Mouse (Mus musculus): ENCODE data around the gene Ola1. TPM values are rescaled to one million over a fixed set of nuclear protein-coding genes. Genes with fewer than 3 reads are reported as not detected.

Gene Ola1
- polyA plus RNA-seq, 1 experiment from 2014 or later = 80.9 TPM

GRCm38 (mm10) chr2:73142832-73143470 lies 75.8 kb downstream of the Ola1 start:
- H3K4me1 ChIP-seq = peaks cover 9% of the 10 kb centered on the region
- no peak overlapping the region for H3K4me3 ChIP-seq
- no peaks in the 10 kb centered on the region for H3K9me3 ChIP-seq (replicated peaks)
- ATAC-seq (ENCODE audit: low FRiP score) = peak; percentile 79
- H3K27me3 ChIP-seq = 0 out of 2 replicates have a peak, but pooled peaks cover 3% of the 10 kb centered on the region
- no peaks in the 10 kb centered on the region for H3K36me3 ChIP-seq
- H3K9ac ChIP-seq = no peak overlapping the region
- no peak overlapping the region for H3K4me2 ChIP-seq (replicated peaks)
- WGBS = 8% methylated on average over 7 of the region's 7 CpGs
- H3K27ac ChIP-seq = peak overlapping the region; percentile 57; the same call in 1 of the 2 replicates

- Histone ChIP-seq H3K4me3 (no peak overlapping the region), H3K9ac (no peak overlapping the region), H3K4me2 (replicated peaks) (no peak overlapping the region), H3K36me3 (no peaks in the 10 kb centered on the region), H3K27me3 (no peaks in the 10 kb centered on the region), H3K4me1 (no peaks in the 10 kb centered on the region), H3K27ac (no peak overlapping the region), H3K9me3 (replicated peaks) (no peaks in the 10 kb centered on the region)
- 91% methylated on average over 2 of the region's 2 CpGs for WGBS
- ATAC-seq (ENCODE audit: low FRiP score) = no peak
These were observed 85.8 kb downstream of the Ola1 start for GRCm38 (mm10) chr2:73132897-73133296.

GRCm38 (mm10) chr2:73127686-73128085 lies 91.0 kb downstream of the Ola1 start:
- Histone ChIP-seq H3K9me3 (replicated peaks) (no peaks in the 10 kb centered on the region), H3K4me2 (replicated peaks) (no peak overlapping the region), H3K36me3 (no peaks in the 10 kb centered on the region), H3K27me3 (no peaks in the 10 kb centered on the region), H3K4me3 (no peak overlapping the region), H3K27ac (no peak overlapping the region), H3K9ac (no peak overlapping the region), H3K4me1 (peaks cover 3% of the 10 kb centered on the region; the same call in 1 of the 2 replicates)
- WGBS = 76% methylated on average over 1 of the region's 1 CpGs
- no peak for ATAC-seq (ENCODE audit: low FRiP score)

- no peaks in the 10 kb centered on the region for H3K4me1 ChIP-seq
- no peak overlapping the region for H3K27ac ChIP-seq
- WGBS = 82% methylated on average over 2 of the region's 2 CpGs
- H3K4me2 ChIP-seq (replicated peaks) = no peak overlapping the region
- no peak for ATAC-seq (ENCODE audit: low FRiP score)
- no peak overlapping the region for H3K9ac ChIP-seq
- no peaks in the 10 kb centered on the region for H3K36me3 ChIP-seq
- no peak overlapping the region for H3K4me3 ChIP-seq
- H3K9me3 ChIP-seq (replicated peaks) = no peaks in the 10 kb centered on the region
- H3K27me3 ChIP-seq = no peaks in the 10 kb centered on the region
These were observed 99.9 kb downstream of the Ola1 start for GRCm38 (mm10) chr2:73118781-73119180.

- no peak for ATAC-seq (ENCODE audit: low FRiP score)
- no peak overlapping the region for H3K4me2 ChIP-seq (replicated peaks)
- H3K9ac ChIP-seq = no peak overlapping the region
- H3K4me3 ChIP-seq = no peak overlapping the region
- no peaks in the 10 kb centered on the region for H3K9me3 ChIP-seq (replicated peaks)
- H3K4me1 ChIP-seq = no peaks in the 10 kb centered on the region
- no peaks in the 10 kb centered on the region for H3K27me3 ChIP-seq
- H3K36me3 ChIP-seq = no peaks in the 10 kb centered on the region
- H3K27ac ChIP-seq = no peak overlapping the region
- whole genome bisulfite sequencing = 92% methylated on average over 5 of the region's 5 CpGs
These were observed 111.6 kb downstream of the Ola1 start for GRCm38 (mm10) chr2:73107089-73107488.

- H3K9me3 ChIP-seq (replicated peaks) = no peaks in the 10 kb centered on the region
- no peaks in the 10 kb centered on the region for H3K27me3 ChIP-seq
- no peak overlapping the region for H3K27ac ChIP-seq
- H3K4me1 ChIP-seq = 0 out of 2 replicates have a peak, but pooled peaks cover 10% of the 10 kb centered on the region
- whole genome bisulfite sequencing = 91% methylated on average over 3 of the region's 3 CpGs
- no peaks in the 10 kb centered on the region for H3K36me3 ChIP-seq
- ATAC-seq (ENCODE audit: low FRiP score) = no peak
- no peak overlapping the region for H3K4me2 ChIP-seq (replicated peaks)
- H3K9ac ChIP-seq = no peak overlapping the region
- H3K4me3 ChIP-seq = no peak overlapping the region
These were observed 122.2 kb downstream of the Ola1 start for GRCm38 (mm10) chr2:73096491-73096890.

GRCm38 (mm10) chr2:73095300-73095699 lies 123.4 kb downstream of the Ola1 start:
- H3K27ac ChIP-seq = no peak overlapping the region
- peak; percentile 60; the same call in 1 of the 2 replicates for ATAC-seq (ENCODE audit: low FRiP score)
- H3K27me3 ChIP-seq = no peaks in the 10 kb centered on the region
- no peaks in the 10 kb centered on the region for H3K9me3 ChIP-seq (replicated peaks)
- 0 out of 2 replicates have a peak, but pooled peaks cover 10% of the 10 kb centered on the region for H3K4me1 ChIP-seq
- H3K36me3 ChIP-seq = no peaks in the 10 kb centered on the region
- no peak overlapping the region for H3K9ac ChIP-seq
- 63% methylated on average over 2 of the region's 2 CpGs for WGBS
- H3K4me3 ChIP-seq = no peak overlapping the region
- H3K4me2 ChIP-seq (replicated peaks) = no peak overlapping the region

GRCm38 (mm10) chr2:73093032-73093431 lies 125.7 kb downstream of the Ola1 start:
- no peaks in the 10 kb centered on the region for H3K27me3 ChIP-seq
- ATAC-seq (ENCODE audit: low FRiP score) = peak; percentile 68; the same call in 1 of the 2 replicates
- H3K36me3 ChIP-seq = no peaks in the 10 kb centered on the region
- no peak overlapping the region for H3K27ac ChIP-seq
- WGBS = 66% methylated on average over 6 of the region's 6 CpGs
- no peak overlapping the region for H3K4me2 ChIP-seq (replicated peaks)
- no peaks in the 10 kb centered on the region for H3K9me3 ChIP-seq (replicated peaks)
- H3K4me1 ChIP-seq = peaks cover 14% of the 10 kb centered on the region
- H3K4me3 ChIP-seq = no peak overlapping the region
- no peak overlapping the region for H3K9ac ChIP-seq

GRCm38 (mm10) chr2:73091302-73091701 lies 127.4 kb downstream of the Ola1 start:
- Histone ChIP-seq H3K4me2 (replicated peaks) (no peak overlapping the region), H3K27ac (no peak overlapping the region), H3K9me3 (replicated peaks) (no peaks in the 10 kb centered on the region), H3K9ac (no peak overlapping the region), H3K27me3 (no peaks in the 10 kb centered on the region), H3K36me3 (no peaks in the 10 kb centered on the region), H3K4me1 (peaks cover 14% of the 10 kb centered on the region), H3K4me3 (no peak overlapping the region)
- ATAC-seq (ENCODE audit: low FRiP score) = no peak
- WGBS = 91% methylated on average over 8 of the region's 8 CpGs

GRCm38 (mm10) chr2:73087641-73088040 lies 131.1 kb downstream of the Ola1 start:
- no peaks in the 10 kb centered on the region for H3K9me3 ChIP-seq (replicated peaks)
- no peak overlapping the region for H3K9ac ChIP-seq
- 68% methylated on average over 3 of the region's 3 CpGs for WGBS
- H3K4me3 ChIP-seq = no peak overlapping the region
- no peak for ATAC-seq (ENCODE audit: low FRiP score)
- H3K27ac ChIP-seq = no peak overlapping the region
- H3K27me3 ChIP-seq = no peaks in the 10 kb centered on the region
- H3K4me2 ChIP-seq (replicated peaks) = no peak overlapping the region
- H3K4me1 ChIP-seq = peaks cover 20% of the 10 kb centered on the region
- no peaks in the 10 kb centered on the region for H3K36me3 ChIP-seq

GRCm38 (mm10) chr2:73085669-73086304 lies 132.9 kb downstream of the Ola1 start:
- peak; percentile 83 for ATAC-seq (ENCODE audit: low FRiP score)
- Histone ChIP-seq H3K4me2 (replicated peaks) (no peak overlapping the region), H3K9ac (no peak overlapping the region), H3K9me3 (replicated peaks) (no peaks in the 10 kb centered on the region), H3K27ac (no peak overlapping the region), H3K4me3 (no peak overlapping the region), H3K36me3 (no peaks in the 10 kb centered on the region), H3K4me1 (peaks cover 17% of the 10 kb centered on the region), H3K27me3 (no peaks in the 10 kb centered on the region)
- WGBS = 19% methylated on average over 8 of the region's 8 CpGs

- Histone ChIP-seq H3K9me3 (replicated peaks) (no peaks in the 10 kb centered on the region), H3K4me3 (no peak overlapping the region), H3K4me1 (peaks cover 8% of the 10 kb centered on the region), H3K9ac (no peak overlapping the region), H3K36me3 (no peaks in the 10 kb centered on the region), H3K27me3 (no peaks in the 10 kb centered on the region), H3K27ac (no peak overlapping the region), H3K4me2 (replicated peaks) (no peak overlapping the region)
- ATAC-seq (ENCODE audit: low FRiP score) = no peak
- WGBS = 72% methylated on average over 10 of the region's 10 CpGs
These were observed 136.2 kb downstream of the Ola1 start for GRCm38 (mm10) chr2:73082476-73082875.

GRCm38 (mm10) chr2:73081861-73082260 lies 136.9 kb downstream of the Ola1 start:
- WGBS = 92% methylated on average over 2 of the region's 2 CpGs
- H3K4me3 ChIP-seq = no peak overlapping the region
- no peak overlapping the region for H3K27ac ChIP-seq
- no peaks in the 10 kb centered on the region for H3K36me3 ChIP-seq
- peaks cover 8% of the 10 kb centered on the region for H3K4me1 ChIP-seq
- no peak overlapping the region for H3K9ac ChIP-seq
- no peak for ATAC-seq (ENCODE audit: low FRiP score)
- no peaks in the 10 kb centered on the region for H3K9me3 ChIP-seq (replicated peaks)
- H3K27me3 ChIP-seq = no peaks in the 10 kb centered on the region
- no peak overlapping the region for H3K4me2 ChIP-seq (replicated peaks)
